ENCODE assay signal across 10 mouse cellular contexts in genomic region chr3:119995781-119996180, GRCm38 (mm10).
DNase-seq lines count a peak whose midpoint lies in the region; ATAC-seq lines count a peak whose summit lies in the region.
"Had no signal": no experiment of that assay in that cellular context is flagged by ENCODE, and none has a peak within 500 bp of the region (broad histone marks: within the 10 kb centered on the region; RNA-seq: fewer than 3 reads in every experiment).

No protein-coding gene starts in this region.

- peak overlapping the region; percentile 75 for H3K27ac ChIP-seq in heart, embryonic 16.5 days (ENCODE audit: low read length)
- no peak overlapping the region for H3K27ac ChIP-seq in limb, embryonic 11.5 days (replicated peaks; ENCODE audit: low read depth, low read length)
- peak overlapping the region; percentile 64 for H3K27ac ChIP-seq in stomach, embryonic 15.5 days
- H3K27ac ChIP-seq: liver, embryonic 14.5 days had no signal

- H3K4me3 ChIP-seq in heart, embryonic 16.5 days (ENCODE audit: low read length) = no peak overlapping the region
- no peak overlapping the region for H3K4me3 ChIP-seq in limb, embryonic 11.5 days (ENCODE audit: low read depth, low read length)
- H3K4me3 ChIP-seq in stomach, embryonic 15.5 days (replicated peaks) = no peak overlapping the region

- H3K27me3 ChIP-seq in heart, embryonic 16.5 days (ENCODE audit: control insufficient read depth, insufficient read depth, low read length) = no peaks in the 10 kb centered on the region
- no peaks in the 10 kb centered on the region for H3K27me3 ChIP-seq in limb, embryonic 11.5 days (ENCODE audit: control insufficient read depth, insufficient read depth, low read length)
- H3K27me3 ChIP-seq in stomach, embryonic 15.5 days (replicated peaks) = no peaks in the 10 kb centered on the region
- H3K27me3 ChIP-seq: CH12.LX had no signal

- 44% methylated on average over 4 of the region's 4 CpGs for WGBS in heart, embryonic 16.5 days
- 33% methylated on average over 4 of the region's 4 CpGs for WGBS in limb, embryonic 11.5 days
- WGBS in stomach, embryonic 15.5 days = 63% methylated on average over 4 of the region's 4 CpGs

- no peaks in the 10 kb centered on the region for H3K9me3 ChIP-seq in heart, embryonic 16.5 days (replicated peaks; ENCODE audit: control insufficient read depth, low read length)
- H3K9me3 ChIP-seq in limb, embryonic 11.5 days (ENCODE audit: control insufficient read depth, low read length) = no peaks in the 10 kb centered on the region
- H3K9me3 ChIP-seq in stomach, embryonic 15.5 days = no peaks in the 10 kb centered on the region

- peak; percentile 49 for ATAC-seq in heart, embryonic 16.5 days (replicated peaks; ENCODE audit: extremely low read depth, insufficient read depth, low FRiP score)
- ATAC-seq in limb, embryonic 11.5 days (ENCODE audit: insufficient number of reproducible peaks, low FRiP score, low TSS enrichment, low read depth) = no peak
- peak; percentile 60; the same call in 1 of the 2 replicates for ATAC-seq in stomach, embryonic 15.5 days (ENCODE audit: insufficient read depth, low FRiP score, low read depth)

- peaks cover 7% of the 10 kb centered on the region; the same call in 1 of the 2 replicates for H3K4me1 ChIP-seq in heart, embryonic 16.5 days (ENCODE audit: control insufficient read depth, insufficient read depth, low read length)
- H3K4me1 ChIP-seq in limb, embryonic 11.5 days (ENCODE audit: control insufficient read depth, insufficient read depth, low read length) = no peaks in the 10 kb centered on the region
- no peaks in the 10 kb centered on the region for H3K4me1 ChIP-seq in stomach, embryonic 15.5 days

- no peak overlapping the region for H3K9ac ChIP-seq in heart, embryonic 16.5 days (ENCODE audit: low read length)
- H3K9ac ChIP-seq in limb, embryonic 11.5 days (ENCODE audit: low read length) = no peak overlapping the region
- no peak overlapping the region for H3K9ac ChIP-seq in stomach, embryonic 15.5 days
- H3K9ac ChIP-seq: liver, embryonic 14.5 days had no signal

- peak overlapping the region; percentile 5; the same call in 1 of the 2 replicates for H3K4me2 ChIP-seq in heart, embryonic 16.5 days (ENCODE audit: low read depth, low read length)
- no peak overlapping the region for H3K4me2 ChIP-seq in limb, embryonic 11.5 days (ENCODE audit: low read depth, severe bottlenecking)
- H3K4me2 ChIP-seq in stomach, embryonic 15.5 days = no peak overlapping the region

- no peaks in the 10 kb centered on the region for H3K36me3 ChIP-seq in heart, embryonic 16.5 days (ENCODE audit: control insufficient read depth, insufficient read depth)
- H3K36me3 ChIP-seq in limb, embryonic 11.5 days (ENCODE audit: control insufficient read depth, insufficient read depth, low read length) = no peaks in the 10 kb centered on the region
- no peaks in the 10 kb centered on the region for H3K36me3 ChIP-seq in stomach, embryonic 15.5 days

- DNase-seq in embryo, embryonic 11 days = peak; percentile 16
- DNase-seq in embryo, embryonic 10.5 days (ENCODE audit: low spot score) = no peak
- peak; percentile 3 for DNase-seq in retina, adult 2 months (ENCODE audit: low read depth, low spot score)
- DNase-seq in retina, postnatal 1 day = no peak
- peak; percentile 29 for DNase-seq in limb, embryonic 11.5 days (ENCODE audit: low spot score)
- no peak for DNase-seq in thymus, postnatal 4 days

Comparison
In these comparisons a context has a peak if more than half of its experiments do, and no peak if none do; other contexts are left out.
1. DNase-seq: peak in embryo, embryonic 11 days (single experiment), retina, adult 2 months (single experiment) and limb, embryonic 11.5 days (single experiment); none in embryo, embryonic 10.5 days (single experiment), retina, postnatal 1 day (single experiment) and thymus, postnatal 4 days (single experiment).